Mouse (Mus musculus) brain, embryonic 18.5 days (tissue): ENCODE data around the gene Fry.
A peak's percentile ranks its signal among the peaks of the same experiment; 100 is the strongest.

Experiments
- DNase-seq: peaks from one replicate; pipeline ENCODE4 v3.0.0-alpha.2; 2012; ENCODE audit warnings: low read depth, low spot score

Fry gene

GRCm38 (mm10) chr5:150221806-150222205 lies 103.4 kb downstream of the Fry start:
- no peak for DNase-seq

DNA sequence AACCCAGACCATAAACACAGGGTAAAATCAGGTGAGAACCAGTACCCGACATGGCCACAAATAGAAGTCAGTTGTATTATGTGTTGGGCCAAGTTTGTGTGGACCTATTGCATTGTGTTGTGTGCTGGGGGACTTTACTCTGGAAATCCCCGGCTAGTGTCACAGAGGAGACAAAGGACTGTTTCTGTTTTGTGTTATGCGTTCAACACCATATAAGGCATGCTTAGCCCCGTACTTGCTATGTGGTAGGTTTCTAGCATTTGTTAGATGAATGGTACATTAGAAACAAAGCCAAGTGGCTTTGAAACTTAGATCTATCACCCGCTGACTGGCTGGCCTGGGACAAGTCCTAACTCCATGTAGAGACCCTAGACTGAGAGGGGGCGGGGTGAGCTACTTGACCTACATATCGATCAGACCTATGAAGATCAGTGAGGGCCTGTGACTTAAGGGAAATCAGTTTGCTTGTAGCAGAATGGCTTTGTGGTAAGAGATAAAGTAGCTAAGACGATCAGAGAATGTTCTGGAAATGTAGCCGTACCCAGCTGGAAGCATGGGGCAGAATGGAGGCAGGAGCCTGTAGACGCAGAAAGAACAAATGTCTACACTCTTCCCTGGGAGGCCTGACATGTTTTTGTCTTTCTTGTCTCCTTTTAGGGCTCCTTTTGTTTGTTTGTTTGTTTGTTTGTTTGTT lies 105.2 kb downstream of the Fry start:
- no peak for DNase-seq

GRCm38 (mm10) chr5:150229086-150229485 lies 110.6 kb downstream of the Fry start:
- DNase-seq: no peak

- no peak for DNase-seq
Observed at GRCm38 (mm10) chr5:150229776-150230175, 111.3 kb downstream of the Fry start.

DNA sequence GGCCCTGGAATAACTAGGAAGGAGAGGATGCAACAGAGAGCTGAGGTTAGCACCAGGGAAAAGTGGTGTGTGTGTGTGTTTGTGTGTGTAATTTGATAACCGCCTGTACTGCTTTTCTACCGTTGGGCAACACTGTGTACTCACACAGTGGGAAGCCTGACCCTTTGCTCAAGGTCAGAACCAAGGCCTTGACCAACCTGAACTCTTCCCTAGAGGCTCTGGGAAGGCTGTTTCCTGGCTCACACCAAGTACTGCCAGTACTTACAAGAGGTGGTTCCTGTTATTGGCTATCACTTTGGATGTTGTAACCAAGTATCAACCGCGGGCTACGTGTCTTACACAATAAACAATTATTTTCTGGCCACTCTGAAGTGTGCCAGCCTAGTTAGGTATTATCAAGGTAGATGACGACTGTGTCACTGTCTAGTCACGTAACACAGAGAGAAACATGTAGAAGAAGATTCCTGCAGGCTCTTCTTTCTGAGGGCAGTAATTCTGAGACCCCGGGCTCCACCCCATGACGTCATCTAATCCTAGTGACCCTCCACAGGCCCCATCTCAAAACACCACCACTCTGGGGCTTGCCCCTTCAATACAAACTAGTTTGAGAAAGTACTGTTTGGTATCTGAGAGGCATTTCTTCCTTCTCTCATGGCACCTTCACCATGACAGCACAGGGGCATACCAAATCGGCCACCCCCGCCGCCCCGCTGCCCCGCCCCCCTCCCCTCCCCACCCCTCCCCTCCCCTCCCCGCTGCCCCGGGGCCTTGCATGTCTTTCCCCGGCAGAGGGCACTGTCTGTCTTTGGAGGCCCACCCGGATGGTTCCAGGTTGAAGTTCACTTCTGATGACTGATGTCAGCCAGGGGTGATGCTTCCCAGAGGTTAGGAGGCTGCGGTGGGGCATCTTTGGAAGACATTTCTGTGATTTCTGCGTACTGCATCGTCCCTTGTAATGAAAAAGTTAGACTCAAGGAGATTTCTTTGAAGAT lies 114.0 kb downstream of the Fry start:
- no peak for DNase-seq

GRCm38 (mm10) chr5:150233154-150233886 lies 114.9 kb downstream of the Fry start:
- no peak for DNase-seq

DNA sequence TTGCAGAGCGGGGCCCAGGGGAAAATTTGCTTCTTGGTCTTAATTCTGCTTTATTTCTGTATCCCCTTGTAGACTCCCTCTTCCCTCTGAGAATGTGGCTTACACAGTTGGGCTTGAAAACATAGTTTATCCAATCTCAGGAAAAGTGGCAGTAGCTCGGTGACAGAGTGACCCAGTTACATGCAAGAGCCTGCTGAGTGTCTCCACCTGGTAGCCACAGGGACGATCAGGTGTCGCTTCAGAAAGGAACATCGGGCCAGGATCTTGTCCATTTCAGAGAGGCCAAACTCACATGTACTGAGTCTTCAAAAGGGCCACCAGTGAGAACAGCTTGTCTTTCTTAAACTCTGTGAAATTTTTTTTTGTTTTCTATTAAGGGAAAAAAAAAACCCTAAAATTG lies 117.5 kb downstream of the Fry start:
- DNase-seq: no peak

DNA sequence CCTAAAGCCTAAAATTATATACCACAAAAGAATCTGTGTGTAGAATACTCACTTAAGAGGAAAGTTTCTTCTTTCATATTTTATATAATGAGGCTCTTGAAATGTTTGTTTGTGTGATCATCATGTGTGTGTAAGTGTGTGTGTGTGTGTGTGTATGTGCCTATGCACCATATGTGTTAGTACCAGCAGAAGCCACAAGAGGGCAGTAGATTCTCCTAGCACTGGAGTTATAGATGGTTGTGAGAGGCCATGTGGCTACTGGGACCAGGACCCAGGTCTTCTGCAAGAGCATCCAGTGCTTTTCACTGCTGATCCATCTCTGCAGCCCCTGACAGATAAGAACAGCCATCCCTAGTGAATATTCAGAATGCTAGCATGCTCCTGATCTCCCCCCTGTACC lies 118.2 kb downstream of the Fry start:
- no peak for DNase-seq

- DNase-seq: no peak
Observed at GRCm38 (mm10) chr5:150241638-150242037, 123.2 kb downstream of the Fry start.

DNA sequence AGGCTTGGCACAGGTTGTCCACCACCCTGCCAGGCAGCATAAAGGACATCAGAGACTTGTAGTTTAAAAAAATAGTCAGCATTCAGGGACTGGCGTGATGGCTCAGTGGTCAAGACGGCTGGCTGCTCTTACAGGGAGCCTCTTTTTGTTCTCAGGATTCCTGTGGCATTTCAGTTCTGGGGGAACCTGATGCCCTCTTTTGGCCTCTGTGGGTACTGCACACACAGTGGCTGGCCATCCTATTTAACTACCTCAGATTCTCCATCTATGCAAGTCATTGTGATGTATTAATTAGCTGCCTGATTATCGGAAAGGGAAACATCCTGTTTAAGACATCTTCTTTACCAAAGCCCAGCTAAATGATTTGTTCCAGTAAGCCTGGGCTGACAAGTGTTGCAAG lies 128.3 kb downstream of the Fry start:
- no peak for DNase-seq

DNA sequence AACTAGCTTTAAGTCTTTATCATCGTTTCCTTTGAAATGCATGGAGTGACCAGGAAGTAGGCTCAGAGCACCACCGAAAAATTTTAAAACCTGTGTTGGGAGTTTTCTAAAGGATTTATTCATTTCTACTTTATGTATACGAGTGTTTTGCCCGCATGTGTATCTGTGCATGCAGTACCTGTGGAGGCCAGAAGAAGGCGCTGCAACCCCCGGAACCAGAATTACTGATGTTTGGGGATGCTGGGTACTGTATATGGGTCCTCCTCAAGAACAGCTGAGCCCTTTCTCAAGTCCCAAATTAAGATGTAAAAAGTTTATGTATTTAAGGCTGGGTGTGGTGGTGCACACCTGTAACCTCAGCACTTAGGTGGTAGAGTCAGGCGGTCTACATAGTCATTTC lies 139.3 kb downstream of the Fry start:
- DNase-seq: no peak

GRCm38 (mm10) chr5:150259191-150260053 lies 141.0 kb downstream of the Fry start:
- DNase-seq: peak; percentile 76

DNA sequence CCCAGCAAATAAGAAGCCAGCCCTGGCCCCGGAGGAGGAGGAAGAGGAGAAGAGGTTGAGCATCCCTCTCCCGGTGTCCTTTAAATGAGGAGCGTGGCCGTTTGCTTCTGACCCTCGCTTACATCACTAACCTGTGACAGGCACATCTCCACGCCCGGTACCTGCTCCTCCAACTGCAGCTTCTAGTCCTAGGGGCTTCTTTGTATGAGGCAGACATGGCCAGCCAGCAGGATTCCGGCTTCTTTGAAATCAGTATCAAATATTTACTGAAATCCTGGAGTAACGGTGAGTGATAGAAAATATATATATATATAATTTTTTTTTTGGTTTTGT lies 141.6 kb downstream of the Fry start:
- no peak for DNase-seq

- DNase-seq: no peak
Observed at GRCm38 (mm10) chr5:150261361-150261760, 142.9 kb downstream of the Fry start.

DNA sequence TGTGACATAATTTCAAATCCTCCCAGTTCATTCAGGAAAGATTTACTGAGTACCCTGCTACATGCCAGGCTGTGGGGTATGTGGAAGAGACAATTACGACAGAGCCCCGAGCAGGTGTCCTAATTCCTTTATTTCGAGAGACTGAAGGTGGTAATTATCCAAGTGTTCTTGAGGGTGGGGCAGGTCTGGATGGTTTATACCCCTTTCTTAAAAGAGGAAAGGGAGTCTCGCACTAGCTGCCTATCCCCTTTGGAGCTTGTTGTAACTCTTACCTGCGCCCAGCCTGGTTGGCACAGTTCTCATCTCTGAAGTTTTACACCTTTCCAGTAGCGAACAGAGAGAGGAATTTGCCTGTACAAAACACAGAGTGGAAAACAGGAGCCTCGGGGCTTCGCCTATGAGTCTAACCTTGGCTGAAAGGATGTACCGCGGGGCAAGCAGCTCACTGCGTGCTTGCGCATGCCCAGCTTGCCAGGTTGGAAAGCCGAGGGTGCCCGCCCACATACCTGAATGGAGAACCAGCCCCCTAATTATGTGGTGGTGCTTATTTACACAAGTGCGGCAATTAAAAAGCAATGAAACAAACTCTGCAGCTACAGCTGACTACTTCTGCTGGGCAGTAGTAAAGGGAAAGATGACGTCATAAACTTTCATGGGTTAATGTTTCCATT lies 143.7 kb downstream of the Fry start:
- no peak for DNase-seq

DNA sequence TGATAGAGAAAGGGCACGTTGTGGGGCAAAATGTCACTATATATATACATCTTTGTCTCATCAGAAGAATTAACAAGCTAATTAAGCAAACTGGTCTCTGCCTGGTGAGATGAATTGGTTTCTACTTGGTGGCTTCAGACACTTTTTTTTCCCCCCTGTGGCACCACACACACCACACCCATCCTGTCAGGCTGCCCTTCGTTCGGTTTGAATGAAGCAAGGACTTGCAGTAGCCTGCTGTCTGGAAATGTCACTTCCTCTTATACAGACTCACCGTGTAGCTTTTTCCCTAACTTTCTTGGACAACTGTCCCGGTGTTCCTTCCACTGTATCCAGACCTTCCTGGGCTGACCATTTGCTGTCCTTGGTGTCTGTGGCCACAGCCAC lies 144.3 kb downstream of the Fry start:
- no peak for DNase-seq

GRCm38 (mm10) chr5:150263162-150263561 lies 144.7 kb downstream of the Fry start:
- DNase-seq: no peak

DNA sequence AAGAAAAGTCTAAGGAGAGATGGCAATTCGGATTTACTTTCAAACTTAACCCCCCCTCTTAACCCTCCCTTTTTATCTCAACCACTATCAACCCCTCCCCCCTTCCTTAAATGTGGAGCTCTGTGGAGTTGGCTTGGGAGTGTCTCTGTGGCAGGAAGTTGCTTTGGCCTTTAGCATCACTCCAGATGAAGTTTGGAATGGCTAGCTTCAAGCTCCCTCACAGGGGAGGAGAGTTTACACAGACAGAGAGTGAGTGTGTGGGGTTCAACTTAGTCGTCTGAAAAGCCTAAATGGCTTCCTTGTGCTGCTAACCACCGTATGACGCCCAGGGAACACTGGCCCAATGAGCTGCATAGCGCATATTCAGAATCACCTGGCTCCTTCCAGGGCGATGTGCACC lies 145.2 kb downstream of the Fry start:
- DNase-seq: no peak

DNA sequence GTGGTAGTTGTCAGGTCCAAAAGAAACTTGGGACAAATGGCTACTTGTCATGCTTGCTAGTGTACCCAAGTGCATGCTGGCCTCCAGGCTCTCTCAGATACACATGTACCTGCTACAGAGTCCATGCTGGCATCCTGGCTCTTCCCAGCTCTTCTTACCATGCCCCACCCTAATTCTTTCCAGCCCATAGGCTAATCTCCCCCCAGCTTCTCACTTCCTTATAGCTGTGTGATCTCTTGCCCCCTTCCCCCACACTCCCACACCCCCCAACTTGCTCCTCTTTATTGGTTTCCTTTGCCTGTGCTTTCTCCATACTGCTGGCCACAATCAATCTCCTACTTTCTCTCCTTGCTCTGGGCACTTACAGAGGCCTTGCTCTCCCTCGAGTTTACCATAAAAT lies 146.6 kb downstream of the Fry start:
- no peak for DNase-seq

DNA sequence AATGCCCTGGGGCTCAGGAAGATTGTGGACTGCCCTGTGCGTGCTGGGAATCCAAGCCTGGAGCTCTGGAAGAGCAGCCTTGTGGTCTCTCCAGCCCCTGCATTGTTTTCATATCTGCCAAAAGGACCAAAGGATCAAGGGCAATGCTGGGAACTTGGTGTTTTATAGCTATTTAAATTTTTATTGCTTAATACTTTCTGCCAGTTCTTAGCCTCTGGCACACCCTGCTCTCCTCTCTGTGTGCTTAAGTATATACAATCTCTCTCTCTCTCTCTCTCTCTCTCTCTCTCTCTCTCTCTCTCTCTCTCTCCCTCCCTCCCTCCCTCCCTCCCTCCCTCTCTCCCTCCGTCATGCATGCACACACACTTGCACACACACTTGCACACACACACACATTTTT lies 147.5 kb downstream of the Fry start:
- no peak for DNase-seq

GRCm38 (mm10) chr5:150268261-150268660 lies 149.8 kb downstream of the Fry start:
- no peak for DNase-seq
